Mouse (Mus musculus) ovary, adult 10 weeks (tissue): Measurements from ENCODE around the gene Cotl1. TPM values are rescaled to one million over a fixed set of nuclear protein-coding genes. Genes with fewer than 3 reads are reported as not detected.

Experiments used
- polyA plus RNA-seq: library from polyadenylated mRNA; stranded (reverse); fragments of 350-450 nt; fragmentation: Illumina TruSeq; extraction: RNeasy Lipid Tissue Mini Kit (QIAGEN cat#74804); gene quantifications from one replicate; pipeline ENCODE4 v1.2.3, GENCODE M21; 2014

Cotl1 gene
- 2.0 TPM for polyA plus RNA-seq

DNA sequence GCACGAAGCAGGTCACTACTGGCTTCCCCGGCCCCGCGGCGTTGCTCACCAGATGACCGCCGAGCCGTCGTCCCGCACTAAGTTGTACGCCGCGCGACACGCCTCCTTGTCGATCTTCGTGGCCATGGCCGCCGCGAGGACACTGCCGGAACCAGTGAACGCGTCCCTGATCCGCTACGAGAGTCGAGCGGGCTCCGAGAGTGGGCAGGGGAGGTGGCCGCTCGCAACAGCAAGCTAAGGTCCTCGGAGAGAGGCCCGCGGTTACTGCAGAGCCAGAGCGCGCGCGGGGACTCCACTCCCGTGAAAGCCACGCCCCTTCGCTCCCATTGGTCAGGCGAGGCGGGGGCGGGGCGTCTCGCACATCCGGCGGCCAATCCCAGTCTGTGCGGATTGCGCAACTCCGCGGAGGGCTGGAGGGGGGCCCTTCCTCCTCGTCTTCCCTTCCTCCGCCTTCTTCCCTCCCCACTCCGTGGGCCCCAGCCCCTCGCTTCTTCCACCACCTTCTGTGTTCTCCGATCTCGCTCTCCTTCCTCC lies at the start of gene Cotl1:
TSS of gene Cotl1 (minus strand) at position 270 of the 534 bp plus-strand sequence.

DNA sequence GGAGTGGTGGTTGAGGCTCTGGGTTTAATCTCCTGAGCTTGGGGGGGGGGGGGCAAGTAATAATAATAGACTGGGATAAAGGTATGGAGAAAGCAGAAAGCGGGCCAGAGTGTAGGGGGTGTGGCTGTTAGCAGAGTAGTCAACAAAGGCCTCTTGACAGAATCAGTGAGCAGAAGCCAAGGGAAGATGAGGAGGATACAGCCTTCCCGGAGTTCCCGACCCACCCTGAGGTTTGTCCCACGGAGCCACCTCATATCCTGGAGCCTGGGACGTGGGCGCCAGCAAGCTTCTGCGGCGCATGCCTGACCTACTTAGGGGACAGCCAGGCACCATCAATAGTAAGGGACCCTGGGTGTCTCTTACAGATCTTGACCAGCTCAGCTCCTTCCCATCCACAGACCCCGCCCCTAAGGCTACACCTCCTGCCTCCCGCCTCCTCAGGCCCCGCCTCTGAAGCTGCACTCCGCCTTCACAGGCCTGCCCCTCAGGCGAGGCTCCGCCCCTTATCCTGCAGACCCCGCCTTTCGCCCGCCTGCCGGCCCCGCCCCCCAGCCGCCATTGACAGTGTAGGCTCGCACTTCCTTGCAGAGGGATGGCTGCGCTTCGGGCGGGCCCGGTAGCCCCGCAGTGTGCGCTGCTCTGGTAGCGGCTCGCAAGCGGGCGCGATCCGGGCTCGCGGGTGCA lies 21.5 kb upstream of the Cotl1 start, which contains the start of gene Klhl36:
TSS of gene Klhl36 (plus strand) at position 561 of the 684 bp plus-strand sequence.

DNA sequence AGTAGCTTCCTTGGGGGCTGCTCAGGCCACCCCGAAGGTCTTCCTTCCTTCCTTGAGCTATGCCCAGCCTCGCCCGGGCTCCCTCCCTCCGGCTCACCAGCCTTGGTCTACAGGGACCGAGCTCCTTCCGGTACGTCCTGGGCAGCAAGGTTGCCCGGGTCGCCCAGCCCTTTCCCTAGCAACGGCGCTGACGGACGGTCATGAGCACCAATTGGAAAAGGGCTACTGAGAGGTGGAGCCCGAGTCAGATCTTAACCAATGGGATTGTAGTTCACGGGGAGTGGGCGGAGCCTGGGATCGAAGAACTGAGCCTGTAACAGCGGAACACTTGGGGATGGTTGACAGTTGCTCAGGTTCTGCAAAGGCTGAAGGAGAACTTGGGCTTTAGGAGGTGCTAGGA lies 62.1 kb downstream of the Cotl1 start, which contains the start of gene Tldc1:
TSS of gene Tldc1 (minus strand) at position 154 of the 400 bp plus-strand sequence.

Other genes starting within 250 kb of the Cotl1 start
- gene Taf1c, start 235.3 kb downstream of the Cotl1 start, polyA plus RNA-seq: not detected
- gene Adad2, start 227.8 kb downstream of the Cotl1 start, polyA plus RNA-seq: not detected
- 0.23 TPM for gene Kcng4, start 204.9 kb downstream of the Cotl1 start, polyA plus RNA-seq
- 5.0 TPM for gene Wfdc1, start 174.2 kb downstream of the Cotl1 start, polyA plus RNA-seq
- gene Atp2c2, start 140.5 kb downstream of the Cotl1 start, polyA plus RNA-seq: not detected
- 2.5 TPM for gene Tldc1, start 62.1 kb downstream of the Cotl1 start, polyA plus RNA-seq
- gene Klhl36, start 21.7 kb upstream of the Cotl1 start, polyA plus RNA-seq: not detected
- gene Usp10, start 69.8 kb upstream of the Cotl1 start, polyA plus RNA-seq: 31.4 TPM
- gene Gm20388, start 70.3 kb upstream of the Cotl1 start, polyA plus RNA-seq: 7.3 TPM
- gene Crispld2, start 151.9 kb upstream of the Cotl1 start, polyA plus RNA-seq: 24.0 TPM